Mouse (Mus musculus) forebrain, embryonic 15.5 days (tissue): Measurements from ENCODE around the gene Ppp1r7. TPM values are rescaled to one million over a fixed set of nuclear protein-coding genes. Genes with fewer than 3 reads are reported as not detected.
"Not testable (repeated sequence)": the region's sequence is repeated elsewhere in the genome, so short reads cannot be mapped to it uniquely, and the experiment has no call there.

Source experiments
- ATAC-seq: fragments of 200-750 bp; cut with Nextera tagmentation; replicated peaks from 2 replicates; pipeline ENCODE4 v1.8.0; 2017; ENCODE audit warnings: mild to moderate bottlenecking, moderate TSS enrichment, moderate library complexity
- H3K27ac ChIP-seq: fragments of 300-500 bp; sonication (generic); replicated peaks from 2 replicates; pipeline ENCODE4 v1.5.1; 2015; ENCODE audit warnings: mild to moderate bottlenecking, inconsistent platforms
- H3K27me3 ChIP-seq: fragments of 300-500 bp; sonication (generic); 2 replicates; pipeline ENCODE4 v1.6.1; 2015; ENCODE audit warnings: inconsistent platforms
- H3K36me3 ChIP-seq: fragments of 300-500 bp; sonication (generic); 2 replicates; pipeline ENCODE4 v1.6.1; 2015; ENCODE audit warnings: mild to moderate bottlenecking, inconsistent platforms
- H3K4me1 ChIP-seq: fragments of 300-500 bp; sonication (generic); 2 replicates; pipeline ENCODE4 v1.6.1; 2015; ENCODE audit warnings: inconsistent platforms
- H3K4me2 ChIP-seq: fragments of 300-500 bp; sonication (generic); replicated peaks from 2 replicates; pipeline ENCODE4 v1.6.1; 2015; ENCODE audit warnings: mild to moderate bottlenecking, inconsistent platforms
- H3K4me3 ChIP-seq: fragments of 300-500 bp; sonication (generic); 2 replicates; pipeline ENCODE4 v1.5.1; 2015; ENCODE audit warnings: mild to moderate bottlenecking, inconsistent platforms
- H3K9ac ChIP-seq: fragments of 300-500 bp; sonication (generic); replicated peaks from 2 replicates; pipeline ENCODE4 v1.6.1; 2015; ENCODE audit warnings: mild to moderate bottlenecking, inconsistent platforms
- H3K9me3 ChIP-seq: fragments of 300-500 bp; sonication (generic); 2 replicates; pipeline ENCODE4 v1.6.1; 2016; ENCODE audit warnings: inconsistent platforms
- WGBS: fragments of 180-500 bp; shearing (Covaris S2); methylation state at CpG from one replicate; pipeline ENCODE4 v1.1.7; 2015; ENCODE audit warnings: mixed read lengths; 5-methylcytosine and 5-hydroxymethylcytosine counted together
- polyA plus RNA-seq: library from polyadenylated mRNA; unstranded; fragments of >200 nt; fragmentation: Nextera tagmentation; extraction: Ambion mirVana; gene quantifications from 2 replicates; pipeline ENCODE4 v1.2.1, GENCODE M21; 2015

Ppp1r7 gene
- polyA plus RNA-seq: 56.2 and 57.5 TPM in 2 replicates

DNA sequence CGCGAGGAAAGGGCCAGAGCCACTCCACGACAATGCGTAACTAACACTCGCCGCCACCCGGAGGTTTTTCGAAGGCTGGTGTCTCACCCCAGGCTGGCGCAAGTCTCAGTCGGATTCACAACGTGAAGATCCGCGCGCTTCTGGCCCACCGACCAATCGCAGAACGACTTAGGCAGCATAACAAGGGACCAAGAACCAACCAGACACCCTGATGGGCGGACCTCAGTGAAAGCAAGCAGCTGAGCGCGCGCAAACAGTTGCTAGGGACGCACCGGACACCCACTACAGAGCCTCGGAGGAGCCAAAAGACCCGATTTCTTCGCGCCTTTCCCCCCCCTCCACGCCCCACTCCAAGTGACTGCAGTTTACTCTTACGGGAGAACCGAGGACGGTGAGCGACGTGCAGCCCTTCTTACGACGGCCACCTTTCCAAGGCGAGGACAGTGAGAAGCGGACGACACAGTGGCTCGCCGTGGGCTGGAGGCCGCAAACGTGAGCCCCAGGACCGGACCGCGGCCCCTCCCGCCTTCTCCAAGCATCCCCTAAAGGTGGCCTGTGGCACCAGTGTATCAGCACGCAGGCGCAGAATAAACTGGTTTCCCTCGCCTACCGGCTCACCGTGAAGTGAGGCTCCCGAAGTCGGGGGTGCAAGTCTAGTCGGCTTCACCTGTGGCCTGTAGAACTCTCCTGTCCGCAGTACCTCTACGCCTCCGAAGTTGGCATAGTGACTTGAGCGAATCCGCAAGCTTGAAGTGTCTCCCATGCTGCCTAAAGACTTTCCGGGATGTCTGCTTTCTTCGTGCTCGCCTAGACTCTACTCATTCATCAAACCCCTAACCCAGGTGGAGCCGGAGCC lies at the start of gene Ppp1r7, which contains the start of gene Pask:
Ppp1r7 (plus strand) TSS at position 207 of the 856 bp plus-strand sequence.
Pask (minus strand) TSS at position 835 of the 856 bp plus-strand sequence.
- WGBS: under 1% methylated on average over 63 of the region's 63 CpGs
- Histone ChIP-seq H3K9me3 (no peaks in the 10 kb centered on the region), H3K27ac (peak within 1 kb of the TSS; percentile 62), H3K27me3 (no peaks in the 10 kb centered on the region), H3K4me1 (peaks cover 27% of the 10 kb centered on the region), H3K9ac (peak within 1 kb of the TSS; percentile 91), H3K4me2 (peak within 1 kb of the TSS; percentile 96), H3K4me3 (peak within 1 kb of the TSS; percentile 97), H3K36me3 (peaks cover 11% of the 10 kb centered on the region; the same call in 1 of the 2 replicates)
- ATAC-seq: peak; percentile 95

GRCm38 (mm10) chr1:93294491-93294890 lies 48.2 kb upstream of the Ppp1r7 start:
- peaks cover 26% of the 10 kb centered on the region for H3K36me3 ChIP-seq
- H3K4me2 ChIP-seq, H3K27me3 ChIP-seq, H3K9ac ChIP-seq, H3K27ac ChIP-seq, H3K4me1 ChIP-seq, H3K4me3 ChIP-seq, H3K9me3 ChIP-seq: not testable (repeated sequence)
- 80% methylated on average over 3 of the region's 3 CpGs for WGBS
- ATAC-seq: 0 out of 2 replicates have a peak, but pooled peaks have one; percentile 13

DNA sequence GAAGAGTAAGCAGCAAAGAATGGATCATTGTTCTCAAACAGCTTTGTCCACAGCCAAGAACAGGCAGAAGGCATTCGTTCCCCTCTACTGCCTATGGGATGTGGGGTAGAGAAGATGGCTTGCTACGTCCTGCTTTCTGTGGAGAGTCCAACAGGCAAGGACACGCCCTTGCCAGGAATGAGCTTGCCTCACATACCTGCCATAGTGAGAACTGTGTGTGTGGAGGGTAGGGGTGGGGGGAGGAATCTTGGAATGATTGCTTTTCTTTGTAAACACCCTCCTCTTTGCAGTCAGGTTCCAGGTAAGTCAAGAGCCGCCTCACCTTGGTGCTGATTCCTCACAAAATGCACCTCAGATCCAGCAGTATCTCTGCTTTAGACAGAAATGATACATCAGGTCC lies 42.9 kb upstream of the Ppp1r7 start:
- Histone ChIP-seq H3K36me3 (peaks cover 64% of the 10 kb centered on the region), H3K27ac (no peak overlapping the region), H3K4me1 (peaks cover 11% of the 10 kb centered on the region), H3K9ac (no peak overlapping the region), H3K9me3 (no peaks in the 10 kb centered on the region), H3K27me3 (no peaks in the 10 kb centered on the region), H3K4me3 (no peak overlapping the region), H3K4me2 (no peak overlapping the region)
- ATAC-seq: no peak
- 92% methylated on average over 4 of the region's 4 CpGs for WGBS

GRCm38 (mm10) chr1:93300578-93300977 lies 42.1 kb upstream of the Ppp1r7 start:
- Histone ChIP-seq H3K4me1 (peaks cover 17% of the 10 kb centered on the region), H3K4me3 (no peak overlapping the region), H3K27me3 (no peaks in the 10 kb centered on the region), H3K27ac (no peak overlapping the region), H3K9me3 (no peaks in the 10 kb centered on the region), H3K4me2 (no peak overlapping the region), H3K9ac (no peak overlapping the region), H3K36me3 (peaks cover 64% of the 10 kb centered on the region)
- ATAC-seq: no peak
- WGBS: 81% methylated on average over 3 of the region's 3 CpGs

DNA sequence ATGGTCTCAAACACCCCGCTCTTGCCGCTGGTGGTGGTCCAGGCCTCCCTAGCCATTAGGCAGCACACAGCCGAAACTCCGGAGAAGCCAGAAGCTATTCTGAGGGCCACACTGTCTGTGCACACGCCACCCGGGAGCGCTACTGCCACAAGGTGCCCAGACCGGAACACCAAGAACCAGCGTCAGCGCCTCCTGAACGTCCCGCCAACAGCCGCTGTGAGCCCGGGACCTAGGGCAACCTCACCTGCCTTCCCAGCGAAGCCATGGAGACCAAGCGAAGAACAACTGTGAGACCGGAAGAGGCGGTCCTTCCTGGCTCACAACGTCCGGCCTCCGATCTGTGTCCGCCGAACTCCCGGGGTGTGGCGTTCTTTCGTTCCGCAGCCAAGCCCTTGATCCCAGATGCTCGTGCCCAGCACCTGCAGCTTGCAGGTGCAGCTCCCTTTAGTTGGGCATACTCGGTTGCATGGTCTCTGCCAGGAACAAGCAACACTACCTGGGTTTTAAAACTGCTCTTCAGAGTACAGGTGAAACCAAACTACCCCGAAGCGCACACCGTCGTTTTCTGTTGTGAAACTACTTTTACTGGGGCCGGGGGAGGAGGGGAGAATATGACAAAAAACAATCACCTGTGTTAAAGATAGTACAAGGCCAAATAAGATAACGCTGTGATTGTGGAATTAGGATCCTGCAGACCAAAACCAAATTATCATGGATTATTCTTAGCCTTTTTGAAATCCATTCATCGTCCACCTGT lies 36.9 kb upstream of the Ppp1r7 start, which contains the start of gene Mterf4:
Mterf4 (minus strand) TSS at position 335 of the 757 bp plus-strand sequence.
- WGBS: 7% methylated on average over 36 of the region's 36 CpGs
- peaks cover 37% of the 10 kb centered on the region for H3K36me3 ChIP-seq
- H3K9ac ChIP-seq: peak within 1 kb of the TSS; percentile 72
- peak within 1 kb of the TSS; percentile 74 for H3K4me2 ChIP-seq
- peak; percentile 94 for ATAC-seq
- H3K27ac ChIP-seq: no peak within 1 kb of the TSS; the same call in 1 of the 2 replicates
- no peaks in the 10 kb centered on the region for H3K9me3 ChIP-seq
- H3K4me1 ChIP-seq: peaks cover 24% of the 10 kb centered on the region
- no peaks in the 10 kb centered on the region for H3K27me3 ChIP-seq
- peak within 1 kb of the TSS; percentile 56 for H3K4me3 ChIP-seq

- H3K4me3 ChIP-seq: no peak overlapping the region
- no peak overlapping the region for H3K9ac ChIP-seq
- no peak overlapping the region for H3K27ac ChIP-seq
- 92% methylated on average over 6 of the region's 6 CpGs for WGBS
- H3K36me3 ChIP-seq: peaks cover 40% of the 10 kb centered on the region
- no peak overlapping the region for H3K4me2 ChIP-seq
- ATAC-seq: no peak
- H3K9me3 ChIP-seq: no peaks in the 10 kb centered on the region
- no peaks in the 10 kb centered on the region for H3K27me3 ChIP-seq
- no peaks in the 10 kb centered on the region for H3K4me1 ChIP-seq
Observed at GRCm38 (mm10) chr1:93323973-93324372, 18.7 kb upstream of the Ppp1r7 start.

DNA sequence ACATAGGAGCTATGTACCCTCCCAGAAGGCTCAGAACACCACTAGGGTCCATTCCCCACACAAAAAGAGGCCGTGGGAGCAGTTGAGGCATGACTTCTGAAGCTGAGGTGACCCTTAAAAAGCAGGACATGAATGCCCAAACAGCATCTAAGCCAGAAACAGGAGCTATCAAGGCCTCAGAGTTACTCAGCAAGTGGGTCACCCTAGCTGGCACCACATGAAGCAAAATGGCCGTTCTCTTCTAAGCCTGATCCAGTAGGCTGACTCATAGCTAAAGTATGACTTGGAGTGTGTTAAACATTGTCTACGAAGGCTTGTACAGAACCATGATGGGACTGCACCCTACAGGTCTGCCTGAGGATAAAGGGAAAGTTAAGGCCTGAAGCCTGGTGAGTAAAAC lies 16.2 kb upstream of the Ppp1r7 start:
- H3K4me1 ChIP-seq: no peaks in the 10 kb centered on the region
- no peak for ATAC-seq
- H3K4me2 ChIP-seq: no peak overlapping the region
- 89% methylated on average over 3 of the region's 3 CpGs for WGBS
- H3K27ac ChIP-seq: no peak overlapping the region
- no peak overlapping the region for H3K9ac ChIP-seq
- H3K4me3 ChIP-seq: no peak overlapping the region
- H3K36me3 ChIP-seq: peaks cover 22% of the 10 kb centered on the region
- no peaks in the 10 kb centered on the region for H3K9me3 ChIP-seq
- no peaks in the 10 kb centered on the region for H3K27me3 ChIP-seq

DNA sequence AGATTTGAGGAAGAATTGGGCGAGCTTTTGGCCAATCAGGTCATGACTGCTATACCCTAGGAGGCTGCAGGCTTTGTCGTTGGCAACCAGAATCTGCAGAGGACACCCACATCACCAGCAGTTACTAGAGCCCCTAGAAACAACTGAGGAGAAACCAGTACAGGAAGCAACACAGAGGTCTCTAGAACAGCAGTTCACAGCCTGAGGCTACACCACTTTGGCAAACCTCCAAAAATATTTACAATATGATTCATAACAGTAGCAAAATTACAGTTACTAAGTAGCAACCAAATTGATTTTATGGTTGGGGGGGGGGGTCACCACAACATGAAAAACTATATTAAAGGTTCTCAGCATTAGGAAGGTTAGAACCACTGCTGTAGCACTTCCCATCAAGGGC lies 8.0 kb upstream of the Ppp1r7 start:
- no peak overlapping the region for H3K4me3 ChIP-seq
- no peak overlapping the region for H3K9ac ChIP-seq
- no peaks in the 10 kb centered on the region for H3K27me3 ChIP-seq
- no peak overlapping the region for H3K27ac ChIP-seq
- WGBS: 85% methylated on average over 2 of the region's 2 CpGs
- H3K4me2 ChIP-seq: no peak overlapping the region
- H3K9me3 ChIP-seq: no peaks in the 10 kb centered on the region
- H3K4me1 ChIP-seq: no peaks in the 10 kb centered on the region
- ATAC-seq: no peak
- 0 out of 2 replicates have a peak, but pooled peaks cover 3% of the 10 kb centered on the region for H3K36me3 ChIP-seq

GRCm38 (mm10) chr1:93343504-93344047 lies 922 bp downstream of the Ppp1r7 start:
- Histone ChIP-seq H3K9ac (peak overlapping the region; percentile 91), H3K36me3 (peaks cover 16% of the 10 kb centered on the region; the same call in 1 of the 2 replicates), H3K9me3 (no peaks in the 10 kb centered on the region), H3K4me1 (peaks cover 27% of the 10 kb centered on the region), H3K27ac (peak overlapping the region; percentile 62), H3K4me2 (peak overlapping the region; percentile 96), H3K4me3 (peak overlapping the region; percentile 97), H3K27me3 (no peaks in the 10 kb centered on the region)
- peak; percentile 98 for ATAC-seq
- WGBS: 0% methylated on average over 39 of the region's 39 CpGs

- Histone ChIP-seq H3K36me3 (peaks cover 41% of the 10 kb centered on the region), H3K4me3 (no peak overlapping the region), H3K27me3 (no peaks in the 10 kb centered on the region), H3K27ac (no peak overlapping the region), H3K4me1 (peaks cover 13% of the 10 kb centered on the region), H3K9ac (no peak overlapping the region), H3K9me3 (no peaks in the 10 kb centered on the region), H3K4me2 (no peak overlapping the region)
- 95% methylated on average over 5 of the region's 5 CpGs for whole genome bisulfite sequencing
- ATAC-seq: no peak
Observed at GRCm38 (mm10) chr1:93347176-93347575, 4.5 kb downstream of the Ppp1r7 start.

GRCm38 (mm10) chr1:93349701-93350100 lies 7.0 kb downstream of the Ppp1r7 start:
- no peak overlapping the region for H3K27ac ChIP-seq
- no peak overlapping the region for H3K4me2 ChIP-seq
- H3K9me3 ChIP-seq: no peaks in the 10 kb centered on the region
- ATAC-seq: no peak
- H3K4me3 ChIP-seq: no peak overlapping the region
- no peak overlapping the region for H3K9ac ChIP-seq
- H3K4me1 ChIP-seq: peaks cover under 1% of the 10 kb centered on the region
- no peaks in the 10 kb centered on the region for H3K27me3 ChIP-seq
- WGBS: 61% methylated on average over 4 of the region's 4 CpGs
- H3K36me3 ChIP-seq: peaks cover 63% of the 10 kb centered on the region

DNA sequence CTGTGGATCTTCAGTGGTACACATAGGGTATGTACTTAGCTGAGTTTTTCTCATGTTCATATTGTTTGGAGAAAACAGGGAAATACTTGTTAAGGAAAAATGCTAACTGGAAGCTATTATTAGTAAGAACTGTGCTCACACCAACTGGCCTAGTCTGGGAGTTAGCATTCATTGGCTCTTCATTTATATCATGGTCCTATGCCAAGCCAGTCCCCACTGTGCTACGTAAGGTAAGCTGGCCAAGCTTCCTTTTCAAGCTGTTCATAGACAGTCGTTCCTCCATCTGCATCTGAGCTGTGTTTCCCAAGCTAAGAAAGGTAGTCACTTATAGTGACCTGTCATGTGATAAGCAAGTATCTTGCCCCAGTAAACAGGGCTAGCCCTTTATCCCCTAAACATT lies 10.1 kb downstream of the Ppp1r7 start:
- H3K4me1 ChIP-seq: no peaks in the 10 kb centered on the region
- ATAC-seq: no peak
- no peaks in the 10 kb centered on the region for H3K27me3 ChIP-seq
- no peaks in the 10 kb centered on the region for H3K9me3 ChIP-seq
- H3K4me3 ChIP-seq: no peak overlapping the region
- H3K9ac ChIP-seq: no peak overlapping the region
- H3K4me2 ChIP-seq: no peak overlapping the region
- H3K27ac ChIP-seq: no peak overlapping the region
- 72% methylated on average over 2 of the region's 2 CpGs for WGBS
- peaks cover 81% of the 10 kb centered on the region for H3K36me3 ChIP-seq
